Mouse (Mus musculus) cerebellum, adult 9-10 months (tissue): ENCODE data around the gene Gm379.

Experiments
- DNase-seq: peaks from one replicate; pipeline ENCODE4 v3.0.0; 2022

The Gm379 gene

DNA sequence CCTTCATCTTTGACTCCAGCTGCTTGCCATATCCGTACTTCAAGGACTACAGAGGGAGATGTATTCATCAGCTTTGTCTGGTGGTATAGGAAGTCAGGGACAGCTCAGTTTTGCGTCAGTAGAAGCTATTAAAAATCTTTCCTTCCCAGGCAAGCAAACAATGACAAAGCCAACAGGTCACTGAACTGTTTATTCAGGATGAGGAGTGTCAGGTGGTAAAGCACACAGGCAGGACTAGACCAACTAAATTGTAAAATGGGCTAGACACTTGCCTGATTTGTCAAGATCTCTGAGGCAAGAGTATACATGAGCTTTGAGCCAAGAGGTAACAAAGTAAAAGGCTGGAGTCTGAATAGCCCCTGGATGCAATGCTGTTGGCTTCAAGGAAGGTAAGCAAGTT lies at the start of gene Gm379:
TSS of gene Gm379 (minus strand) at position 7 of the 400 bp plus-strand sequence.
- DNase-seq = no peak

GRCm38 (mm10) chrX:108704312-108704711 lies 39.6 kb upstream of the Gm379 start:
- DNase-seq = no peak

DNA sequence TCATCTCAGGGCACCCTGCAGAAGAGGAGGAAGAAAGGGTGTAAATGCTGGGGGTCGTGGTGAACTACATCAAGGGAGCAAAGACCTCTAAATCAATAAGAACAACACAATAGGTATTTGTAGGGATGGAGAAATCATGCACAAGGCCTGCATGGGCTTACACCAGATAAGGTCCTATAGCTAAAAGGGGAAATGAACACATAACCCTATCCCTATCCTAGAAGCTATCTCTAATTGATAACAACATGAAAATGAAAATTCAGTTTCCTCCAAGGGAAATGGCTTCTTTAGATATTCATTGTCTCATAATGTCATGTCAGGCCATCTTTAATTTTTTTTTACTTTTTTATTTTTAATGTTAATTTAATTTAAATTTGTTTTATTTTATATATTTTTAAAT lies 4.2 kb upstream of the Gm379 start:
- DNase-seq = no peak

DNA sequence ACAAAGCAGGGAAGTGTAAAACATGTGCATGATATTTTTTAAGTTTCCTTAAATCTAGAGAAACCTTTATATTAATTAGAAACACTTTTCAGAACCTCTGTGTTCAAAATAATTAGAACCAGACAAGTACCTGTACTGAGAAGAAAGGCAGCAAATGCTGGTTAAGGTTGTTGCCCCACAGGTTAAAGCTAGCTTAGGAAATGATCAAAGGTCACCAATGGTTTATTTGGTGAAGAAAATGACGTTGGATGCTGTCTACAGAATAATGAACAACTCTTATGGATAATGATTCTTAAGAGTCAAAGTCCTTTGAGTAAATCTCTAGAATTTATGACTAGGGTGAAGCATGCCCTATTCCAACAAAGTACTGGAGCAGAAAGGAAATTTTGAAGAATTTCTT lies 42.7 kb downstream of the Gm379 start:
- DNase-seq = no peak

- DNase-seq = no peak
Measured at GRCm38 (mm10) chrX:108620886-108621285, 43.8 kb downstream of the Gm379 start.
